Mouse (Mus musculus): Measurements from ENCODE around the gene Tmem235.

- TF ChIP-seq CTCF (IDR thresholded peaks at IDR 0.05) = no peak
- TF ChIP-seq EP300 (IDR thresholded peaks at IDR 0.05; ENCODE audit: insufficient read depth, low read depth, low read length) = no peak
Observed at GRCm38 (mm10) chr11:117834086-117834485, 26.5 kb upstream of the Tmem235 start.
